Mouse (Mus musculus) MEL-GATA-1-ER (cell line): ENCODE data around the gene Zfp398.
A peak's percentile ranks its signal among the peaks of the same experiment; 100 is the strongest.

ENCODE experiments used
- DNase-seq: peaks from one replicate; pipeline ENCODE4 v3.0.0-alpha.2; 2012; ENCODE audit warnings: low read depth; ENCODE audit errors: extremely low read depth

Gene Zfp398

GRCm38 (mm10) chr6:47835482-47835983, at the start of gene Zfp398:
TSS of gene Zfp398 (plus strand) at chr6:47835661.
- DNase-seq = peak; percentile 71

DNA sequence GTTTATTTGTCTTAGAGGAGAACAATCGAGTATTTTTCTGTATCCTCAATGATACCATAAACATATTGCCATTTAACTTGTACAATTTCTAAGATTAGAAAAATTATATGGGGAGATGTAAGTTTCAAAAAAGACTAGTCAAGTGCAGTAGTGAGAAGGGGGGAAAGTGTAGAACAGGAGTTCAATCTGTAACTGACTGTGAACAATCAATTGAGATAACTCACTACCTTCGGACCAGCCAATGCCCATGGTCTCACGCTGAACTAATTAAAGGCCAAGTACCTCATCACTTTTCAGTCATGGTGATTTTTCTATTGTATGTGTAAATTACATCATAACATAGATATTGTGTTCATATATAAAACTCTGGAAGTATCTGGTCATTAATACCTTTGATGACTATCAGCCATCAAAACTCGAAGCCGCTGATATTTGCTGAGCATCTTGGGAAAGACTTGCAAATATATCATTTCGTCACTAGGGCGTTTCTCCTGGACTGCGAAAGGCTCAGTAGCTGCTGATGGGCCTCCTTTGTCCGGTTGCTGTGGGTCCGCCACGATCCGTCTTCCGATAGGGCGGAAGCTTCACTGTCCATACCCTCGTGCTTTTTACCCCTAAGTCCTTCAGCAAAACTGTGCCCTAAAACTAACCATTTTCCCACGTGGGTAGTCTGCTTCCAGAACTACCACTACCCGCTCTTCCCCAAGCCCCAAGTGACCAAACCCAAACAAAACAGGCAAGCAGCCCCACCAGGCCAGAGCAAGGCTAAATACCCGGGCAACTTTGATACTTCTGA, 47.3 kb upstream of the Zfp398 start:
- peak; percentile 96 for DNase-seq

DNA sequence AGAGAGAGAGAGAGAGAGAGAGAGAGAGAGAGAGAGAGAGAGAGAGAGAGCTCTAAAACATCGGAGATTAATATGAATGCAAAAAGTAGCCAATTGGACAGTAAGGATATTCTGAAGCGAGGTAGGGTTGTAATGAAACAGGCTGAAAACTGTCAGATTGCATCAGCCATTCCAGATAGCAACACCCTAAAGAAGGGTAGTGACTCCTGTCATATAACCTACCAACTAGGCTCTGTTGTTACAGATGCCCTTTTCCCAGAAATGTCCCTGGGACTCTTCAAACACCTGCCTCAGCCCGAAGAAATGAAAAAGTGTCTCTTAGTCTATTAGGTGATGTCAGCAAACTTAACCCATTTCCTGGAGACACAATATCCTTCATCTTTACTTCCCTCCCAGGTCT, 46.6 kb upstream of the Zfp398 start:
- DNase-seq = no peak

DNA sequence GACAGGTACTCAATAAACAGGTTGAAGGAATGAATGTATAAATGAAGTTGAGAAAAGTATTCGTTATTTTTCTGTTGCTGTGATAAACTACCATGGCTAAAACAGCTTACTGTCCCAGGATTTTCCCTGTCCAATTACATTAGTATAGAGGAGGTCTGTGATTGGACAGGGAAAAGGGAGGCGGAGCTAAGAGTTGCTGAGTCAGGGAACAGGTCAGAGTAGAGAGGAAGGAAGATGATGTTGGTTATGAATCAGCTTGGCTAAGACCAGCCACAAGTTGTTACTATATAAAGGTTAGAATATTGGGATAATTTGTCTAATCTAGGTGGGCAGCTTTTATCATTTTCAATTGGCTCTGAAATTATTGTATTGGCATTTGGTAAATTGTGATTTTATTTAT, 44.7 kb upstream of the Zfp398 start:
- DNase-seq = peak; percentile 73

DNA sequence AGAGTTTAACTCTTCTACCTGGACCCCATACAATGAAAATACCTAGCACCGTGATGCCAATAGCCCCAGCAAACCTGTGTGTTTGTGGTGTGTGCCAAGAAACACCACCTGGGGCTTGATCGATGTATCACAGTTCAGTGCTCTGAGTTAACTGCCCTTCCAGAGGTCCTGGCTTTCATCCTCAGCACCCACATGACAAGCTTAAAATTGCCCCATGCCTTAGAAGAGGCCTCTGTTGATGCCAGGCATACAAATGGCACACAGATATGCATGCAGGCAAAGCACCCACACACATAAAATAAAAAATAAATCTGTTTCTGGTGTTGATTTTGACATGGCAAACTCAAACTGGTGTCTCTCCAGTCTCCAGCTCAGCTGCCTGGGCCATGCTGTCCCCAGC, 42.9 kb upstream of the Zfp398 start:
- DNase-seq = no peak

GRCm38 (mm10) chr6:47793284-47793683, 42.2 kb upstream of the Zfp398 start:
- DNase-seq = no peak

DNA sequence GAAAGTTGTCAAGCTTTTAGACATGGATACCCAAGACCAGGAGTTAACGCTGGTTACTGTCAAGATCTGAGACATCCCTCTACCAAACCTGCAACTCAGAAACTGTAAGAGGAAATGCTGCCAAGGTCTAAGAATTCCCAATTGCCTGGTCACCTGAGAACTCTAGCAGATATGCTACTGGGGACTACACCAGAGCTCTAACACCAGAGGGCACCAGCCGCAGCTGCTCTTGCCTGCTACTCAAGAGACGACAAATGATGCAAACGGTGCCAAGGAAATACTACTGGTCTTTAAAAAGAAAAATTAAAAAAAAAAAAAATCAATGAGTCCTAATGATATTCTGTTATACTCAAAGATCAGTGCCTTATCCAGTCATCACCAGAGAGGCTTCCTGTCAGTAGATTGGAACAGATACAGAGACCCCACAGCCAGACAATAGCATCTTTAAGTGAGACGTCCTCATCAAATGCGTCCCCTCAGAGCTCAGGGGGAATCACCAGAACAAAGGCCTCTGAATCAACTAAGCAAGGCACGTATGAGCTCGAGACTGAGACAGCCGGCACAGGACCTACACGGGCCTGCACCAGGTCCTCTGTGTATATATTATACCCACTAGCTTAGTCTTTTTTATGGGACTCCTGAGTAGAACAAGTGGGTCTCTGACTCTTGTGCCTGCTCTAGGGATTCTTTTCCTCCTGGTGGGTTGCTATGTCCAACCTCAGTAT, 41.2 kb upstream of the Zfp398 start:
- no peak for DNase-seq

GRCm38 (mm10) chr6:47799079-47799478, 36.4 kb upstream of the Zfp398 start:
- no peak for DNase-seq

- DNase-seq = no peak
Measured at GRCm38 (mm10) chr6:47805520-47805919, 29.9 kb upstream of the Zfp398 start.

- DNase-seq = no peak
Measured at GRCm38 (mm10) chr6:47807419-47807818, 28.0 kb upstream of the Zfp398 start.

DNA sequence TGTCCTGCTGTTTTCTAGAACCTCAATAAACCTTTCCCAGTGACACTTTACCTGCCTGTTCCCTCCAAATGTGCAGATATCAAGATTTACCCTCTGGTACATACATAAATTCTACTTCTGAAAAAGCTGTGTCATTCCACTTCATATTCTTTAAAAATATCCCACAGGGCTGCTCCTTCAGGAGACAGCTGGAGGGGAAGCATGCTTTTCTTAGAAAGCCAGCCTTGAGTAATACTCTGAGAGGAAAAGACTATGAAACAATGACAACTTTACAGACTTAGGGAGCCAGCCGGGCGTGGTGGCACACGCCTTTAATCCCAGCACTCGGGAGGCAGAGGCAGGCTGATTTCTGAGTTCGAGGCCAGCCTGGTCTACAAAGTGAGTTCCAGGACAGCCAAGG, 26.9 kb upstream of the Zfp398 start:
- DNase-seq = no peak

DNA sequence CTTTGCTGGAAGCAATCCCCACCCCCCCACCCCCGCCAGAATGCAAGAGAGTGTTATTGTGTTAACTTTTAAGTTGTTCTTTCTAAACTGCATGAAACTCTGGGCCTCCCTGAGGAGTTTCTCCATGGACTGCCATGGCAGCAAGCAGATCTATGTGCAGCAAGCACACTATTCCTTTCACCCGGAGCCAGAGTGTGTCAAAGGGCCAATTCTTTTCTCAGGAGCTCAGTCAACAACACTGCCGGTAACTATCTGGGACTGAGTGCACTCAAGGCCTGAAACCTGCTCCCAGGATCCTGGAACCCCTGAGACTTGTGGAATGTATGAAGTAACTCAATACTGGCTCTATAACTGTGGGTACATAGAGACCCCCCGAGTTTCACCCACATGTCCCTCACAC, 26.4 kb upstream of the Zfp398 start:
- DNase-seq = no peak

GRCm38 (mm10) chr6:47810181-47810580, 25.3 kb upstream of the Zfp398 start:
- DNase-seq = no peak

DNA sequence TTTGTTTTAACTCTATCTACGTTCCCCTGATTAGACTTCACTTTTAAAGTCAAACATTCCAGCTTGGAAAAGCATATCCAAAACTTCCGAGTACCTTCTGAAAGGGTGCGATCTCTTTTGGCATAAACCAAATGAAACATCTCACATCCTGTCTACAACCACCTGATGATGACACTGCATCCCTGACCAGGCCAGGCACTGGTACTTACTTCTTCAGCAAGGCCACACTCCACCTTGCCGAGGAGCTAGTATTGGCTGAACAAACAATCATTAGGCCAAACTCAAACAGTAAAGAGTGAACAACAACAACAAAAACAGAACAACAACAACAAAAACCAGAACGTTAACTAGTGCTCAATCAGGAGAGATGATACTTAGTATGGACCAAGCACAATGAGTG, 24.1 kb upstream of the Zfp398 start:
- no peak for DNase-seq

DNA sequence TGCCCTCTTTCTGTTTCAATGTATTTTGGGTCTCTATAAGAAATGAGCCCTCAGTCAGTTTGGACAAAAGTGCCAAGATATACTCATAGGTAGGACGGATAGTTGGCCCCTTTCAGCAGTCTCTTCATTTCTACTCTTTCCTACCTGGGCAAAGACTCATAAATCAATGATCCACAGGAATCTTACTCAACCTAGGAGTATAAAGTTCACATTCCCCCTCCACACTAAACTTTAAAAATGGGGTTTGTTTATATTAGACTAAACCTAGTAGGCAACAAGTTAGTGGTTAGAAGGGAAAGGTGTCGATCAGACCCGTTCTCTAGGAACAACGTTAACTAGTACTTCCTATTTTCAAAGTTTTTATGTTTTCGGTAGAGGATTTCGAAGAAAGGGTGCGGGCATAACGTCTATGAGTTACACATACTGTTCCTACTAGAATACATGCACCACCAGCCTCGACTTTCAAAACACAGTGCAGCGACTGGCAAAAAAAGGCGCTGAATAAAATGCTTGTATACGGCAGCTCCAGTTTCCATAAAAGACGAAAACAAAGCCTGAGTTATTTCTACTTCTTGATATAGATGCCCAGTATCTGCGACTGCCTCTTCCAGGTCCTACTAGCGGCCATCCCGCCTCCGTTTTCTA, 23.1 kb upstream of the Zfp398 start:
- DNase-seq = peak; percentile 21

- DNase-seq = peak; percentile 97
Measured at GRCm38 (mm10) chr6:47813257-47813878, 22.1 kb upstream of the Zfp398 start, which contains the start of gene Pdia4. TSS of gene Pdia4 (minus strand) at chr6:47813430.

DNA sequence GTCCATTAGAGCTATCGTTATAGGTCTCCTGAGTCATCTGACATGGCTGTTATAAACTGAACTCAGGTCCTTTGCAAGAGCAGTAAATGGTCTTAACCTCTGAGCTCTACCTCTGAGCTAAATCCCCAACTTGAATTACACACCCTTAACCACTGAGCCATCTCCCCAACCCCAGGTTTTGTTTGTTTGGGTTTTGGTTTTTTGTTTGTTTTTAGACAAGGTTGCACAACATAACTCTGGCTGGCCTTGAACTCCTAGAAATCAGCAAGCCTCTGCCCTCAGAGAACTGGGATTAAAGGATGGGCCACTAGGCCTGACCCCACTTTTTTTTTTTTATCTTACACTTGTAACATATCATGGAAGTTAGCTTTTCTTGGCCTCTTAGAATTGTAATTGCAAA, 19.3 kb upstream of the Zfp398 start:
- no peak for DNase-seq

DNA sequence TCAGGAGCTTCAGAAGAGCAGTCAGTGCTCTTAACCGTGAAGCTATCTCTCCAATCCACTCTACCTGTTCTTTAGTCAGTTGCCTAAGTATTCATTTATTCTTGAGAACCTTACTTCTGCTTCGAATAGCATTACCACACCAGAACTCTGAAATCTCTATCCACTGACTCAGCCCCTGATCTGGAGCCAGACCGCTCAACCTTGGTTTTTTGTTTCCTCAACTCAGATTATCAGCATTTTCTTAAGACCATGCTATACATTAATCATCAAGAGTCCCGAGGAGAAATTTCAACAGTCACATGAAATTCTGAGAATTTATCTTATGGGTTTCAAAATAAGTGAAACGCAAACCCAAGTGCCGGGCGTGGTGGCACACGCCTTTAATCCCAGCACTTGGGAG, 16.7 kb upstream of the Zfp398 start:
- DNase-seq = no peak

GRCm38 (mm10) chr6:47819626-47820325, 15.7 kb upstream of the Zfp398 start:
- no peak for DNase-seq

DNA sequence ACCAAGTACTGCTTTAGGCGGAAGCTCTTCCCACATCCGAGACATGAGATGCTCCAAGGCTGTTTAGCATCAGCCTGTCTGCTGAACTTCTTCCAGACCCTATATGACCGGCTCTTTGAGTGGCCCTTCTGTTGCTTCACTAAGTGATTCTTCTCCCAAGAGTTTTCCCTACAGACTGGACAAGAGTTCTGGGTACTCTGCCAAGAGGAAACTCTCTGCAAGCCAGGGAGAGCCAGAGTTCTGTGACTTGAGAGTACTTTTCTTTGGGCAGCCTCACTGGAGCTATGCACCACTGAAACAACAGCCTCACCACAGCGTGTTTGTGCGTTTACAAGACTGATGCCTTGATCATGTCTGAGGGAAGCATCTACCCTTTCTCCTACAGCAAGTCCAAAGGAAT, 14.2 kb upstream of the Zfp398 start:
- DNase-seq = no peak

DNA sequence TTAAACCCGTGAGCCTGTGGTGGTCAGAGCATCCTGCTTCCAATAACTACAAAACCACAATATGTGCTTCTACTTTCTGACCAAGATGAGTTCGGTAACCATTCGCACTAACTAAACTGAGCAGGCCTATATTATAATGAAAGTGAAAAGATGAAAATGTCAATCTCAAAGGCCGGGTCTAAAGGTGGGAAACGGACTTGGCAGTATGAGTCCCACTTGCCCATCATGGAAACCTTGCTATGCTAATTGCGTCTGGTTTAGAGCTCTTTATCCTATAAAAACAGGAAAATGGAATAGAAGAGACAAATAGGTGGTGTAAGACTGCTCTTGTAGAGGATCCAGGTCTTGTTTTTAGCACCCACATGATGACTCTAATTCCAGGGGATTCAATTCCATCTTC, 13.7 kb upstream of the Zfp398 start:
- DNase-seq = no peak
